Mouse (Mus musculus): ENCODE measurements around the gene Scube3.

DNA sequence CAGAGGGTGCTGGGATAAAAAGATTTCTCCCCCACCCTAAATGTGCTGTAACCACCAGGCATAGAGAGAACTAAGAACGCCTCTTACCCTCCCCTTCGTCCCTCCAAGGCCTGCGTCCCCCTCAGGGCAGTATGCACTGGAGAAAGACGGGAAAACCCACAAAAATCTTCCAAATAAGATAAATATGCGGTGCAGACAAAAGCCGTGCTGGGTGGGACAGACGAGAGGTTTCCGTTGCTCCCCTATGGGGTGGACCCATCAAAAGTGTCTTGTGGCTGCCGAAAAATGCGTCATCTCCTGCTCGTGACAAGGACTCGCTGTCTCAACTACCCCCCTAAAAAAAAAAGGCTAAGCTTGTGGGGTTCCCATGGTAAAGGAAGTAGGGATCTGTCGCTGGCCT lies 19.0 kb upstream of the Scube3 start:
- TF ChIP-seq EP300 (IDR thresholded peaks at IDR 0.05; ENCODE audit: insufficient read depth, low read depth, low read length) (no peak), CTCF (IDR thresholded peaks at IDR 0.05) (no peak), POLR2A (IDR thresholded peaks at IDR 0.05; ENCODE audit: insufficient read depth, low read depth, low read length) (no peak)

All from heart, adult 2 months (tissue).